Mouse (Mus musculus) telencephalon, adult 2 months (tissue): ENCODE measurements around the gene Tex10.
A peak's percentile ranks its signal among the peaks of the same experiment; 100 is the strongest.

Experiments used
- DNase-seq: peaks from one replicate; pipeline ENCODE4 v3.0.0-alpha.2; 2011; ENCODE audit warnings: low read depth, low spot score

The Tex10 gene

DNA sequence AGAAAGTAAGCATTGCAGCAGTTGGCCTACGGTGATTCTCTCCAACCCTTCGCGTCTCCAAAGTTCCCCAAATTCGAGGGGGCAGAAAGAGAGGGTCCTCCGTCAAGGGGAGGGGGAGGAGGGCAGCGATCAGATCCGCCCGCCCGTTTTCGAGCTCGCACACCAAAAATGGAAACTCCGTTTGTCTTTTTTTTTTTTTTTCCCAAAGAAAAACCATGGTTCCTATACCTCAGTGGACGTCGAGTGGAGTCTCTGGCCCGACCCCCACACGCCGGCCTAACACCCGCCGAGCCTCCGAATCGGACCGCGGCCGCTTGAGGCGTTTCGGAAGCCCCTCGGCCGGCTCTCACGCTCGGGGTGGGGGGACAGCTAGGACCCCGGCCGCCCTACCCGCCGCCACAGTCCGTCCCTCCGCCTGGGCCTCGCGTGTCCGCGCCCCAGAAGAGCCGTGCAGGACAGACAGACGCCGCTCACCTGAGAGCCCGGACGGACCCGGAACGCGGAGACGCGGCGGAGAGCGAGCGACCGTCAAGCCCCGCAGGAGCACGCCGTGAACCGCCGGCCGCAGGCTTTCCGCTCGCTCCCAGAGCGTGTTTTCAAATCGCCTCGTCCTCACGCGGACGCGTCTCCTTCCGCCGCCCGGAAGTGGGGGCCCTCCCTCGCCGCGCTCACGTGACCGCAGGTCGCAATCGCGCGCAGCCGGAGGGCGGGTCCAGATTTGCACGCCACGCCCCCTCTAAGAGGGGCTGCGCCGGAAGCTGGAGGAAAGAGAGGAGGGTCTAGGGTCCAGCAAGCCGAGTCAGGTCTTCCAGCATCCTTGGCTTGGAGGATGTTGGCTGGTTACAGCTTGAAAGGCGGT is at the start of gene Tex10:
Gene Tex10, minus strand, starts transcription at position 668 of the 859 bp plus-strand sequence.
- DNase-seq = peak; percentile 78

DNA sequence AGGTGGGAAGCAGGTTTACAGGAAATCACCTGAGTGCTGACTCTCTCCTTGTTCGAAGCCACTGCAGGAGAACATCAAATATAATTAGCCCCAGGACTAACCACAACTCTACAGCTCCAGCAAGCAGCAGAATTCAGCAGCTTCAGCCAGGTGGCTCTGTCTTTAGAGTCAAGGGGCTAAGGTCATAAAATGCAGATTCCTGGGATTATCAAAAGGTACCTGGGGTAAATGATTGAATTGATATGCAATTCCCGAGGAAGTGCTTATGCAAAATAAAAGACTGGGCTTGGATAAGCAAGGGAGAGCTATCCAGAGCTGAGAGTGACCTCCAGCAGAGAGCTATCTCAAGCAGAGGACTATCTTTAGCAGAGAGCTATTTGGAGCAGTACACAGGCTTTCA is 37.6 kb upstream of the Tex10 start:
- DNase-seq = no peak

DNA sequence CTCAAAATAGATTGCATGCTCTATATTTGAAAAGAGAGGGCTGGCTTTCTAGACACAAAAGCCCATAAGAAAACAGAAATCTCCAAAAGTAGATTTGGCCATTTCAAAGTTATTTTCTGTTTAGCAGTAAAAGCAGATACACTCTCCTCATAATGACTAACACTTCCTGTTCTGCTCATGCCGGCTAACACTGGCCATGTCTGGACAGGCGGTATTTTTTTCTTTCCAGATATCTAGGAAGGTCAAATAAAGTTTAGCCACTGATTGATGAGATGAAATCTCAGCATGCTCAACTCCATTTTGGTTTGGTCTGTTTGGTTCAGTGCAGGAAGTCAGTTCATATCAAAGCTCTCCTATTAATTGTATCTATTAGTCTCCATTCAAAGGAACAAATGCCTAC is 19.3 kb upstream of the Tex10 start:
- no peak for DNase-seq

DNA sequence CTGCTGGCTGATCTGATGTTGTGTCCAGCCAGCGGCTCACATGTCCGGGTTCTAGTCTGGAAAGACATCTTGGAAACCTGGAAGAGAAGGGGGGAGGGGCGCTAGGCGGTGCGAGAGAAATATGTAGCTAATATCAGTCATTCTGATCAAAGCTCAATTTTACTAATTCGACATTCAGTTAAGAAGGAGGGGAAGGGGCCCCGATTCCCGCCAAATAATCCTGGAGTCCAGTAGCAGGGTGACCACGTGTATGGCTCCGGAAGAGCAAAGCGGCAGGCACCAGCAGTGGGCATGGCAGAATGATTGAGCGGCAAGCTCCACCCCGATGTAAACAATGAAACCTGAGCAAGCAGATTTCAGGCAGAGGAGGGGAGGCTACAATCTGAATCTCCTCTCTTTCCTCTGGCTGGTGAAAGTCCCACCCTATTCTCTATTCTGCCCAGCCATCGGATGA is 18.1 kb upstream of the Tex10 start:
- DNase-seq = no peak

DNA sequence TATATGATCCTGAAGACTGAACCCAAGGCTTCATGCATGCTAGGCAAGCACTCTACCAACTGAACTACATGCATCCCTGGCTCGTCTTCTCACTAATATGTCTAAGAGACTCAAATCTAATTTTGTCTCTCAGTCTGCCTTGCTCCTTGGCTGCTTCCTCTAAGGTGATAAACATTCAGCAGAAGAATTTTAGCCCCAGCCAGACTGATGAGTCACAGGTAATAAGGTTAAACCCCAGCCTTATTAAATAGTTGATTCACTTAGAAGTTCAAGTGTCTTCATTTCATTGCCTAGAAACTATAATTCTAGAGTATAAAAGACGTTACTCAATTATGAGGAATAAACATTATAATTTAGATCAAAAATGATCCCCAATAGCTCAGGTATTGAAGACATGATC is 15.7 kb upstream of the Tex10 start:
- DNase-seq = no peak

DNA sequence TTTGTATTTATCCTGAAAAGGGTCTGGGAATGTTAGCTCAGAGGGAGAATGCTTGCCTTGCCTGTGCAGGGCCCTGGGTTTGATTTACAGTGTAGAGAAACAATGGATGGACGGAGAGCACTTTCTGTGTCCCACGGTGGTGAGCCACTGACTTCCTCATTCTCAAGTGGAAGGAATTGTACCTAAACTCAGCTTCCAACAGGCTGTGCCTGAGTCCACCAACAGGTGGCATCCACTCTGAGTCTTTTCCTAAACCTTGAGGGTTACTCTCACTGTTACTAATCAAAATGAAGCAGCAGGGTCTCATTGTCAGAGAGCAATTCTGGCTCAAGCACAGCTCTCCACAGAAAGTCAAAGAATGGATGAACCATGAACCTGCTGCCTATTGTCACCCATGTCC is 8.0 kb upstream of the Tex10 start:
- no peak for DNase-seq

DNA sequence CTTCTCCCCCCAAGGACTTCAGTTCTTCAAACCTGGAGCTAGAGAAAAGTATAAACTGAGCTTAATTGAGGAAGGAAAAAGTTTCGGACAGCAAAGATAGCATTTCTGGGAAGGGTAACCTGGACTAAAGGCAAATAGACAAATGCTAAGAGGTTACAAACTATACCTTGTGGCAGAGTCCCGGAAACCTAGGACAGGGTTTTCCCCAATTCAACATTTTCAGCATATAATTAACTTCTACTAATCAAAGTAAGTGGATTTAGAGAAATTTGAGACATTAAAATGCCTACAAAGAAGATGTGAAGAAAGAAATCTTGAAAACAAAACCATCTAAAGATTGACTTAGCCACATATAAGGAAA is 372 bp upstream of the Tex10 start:
- no peak for DNase-seq

DNA sequence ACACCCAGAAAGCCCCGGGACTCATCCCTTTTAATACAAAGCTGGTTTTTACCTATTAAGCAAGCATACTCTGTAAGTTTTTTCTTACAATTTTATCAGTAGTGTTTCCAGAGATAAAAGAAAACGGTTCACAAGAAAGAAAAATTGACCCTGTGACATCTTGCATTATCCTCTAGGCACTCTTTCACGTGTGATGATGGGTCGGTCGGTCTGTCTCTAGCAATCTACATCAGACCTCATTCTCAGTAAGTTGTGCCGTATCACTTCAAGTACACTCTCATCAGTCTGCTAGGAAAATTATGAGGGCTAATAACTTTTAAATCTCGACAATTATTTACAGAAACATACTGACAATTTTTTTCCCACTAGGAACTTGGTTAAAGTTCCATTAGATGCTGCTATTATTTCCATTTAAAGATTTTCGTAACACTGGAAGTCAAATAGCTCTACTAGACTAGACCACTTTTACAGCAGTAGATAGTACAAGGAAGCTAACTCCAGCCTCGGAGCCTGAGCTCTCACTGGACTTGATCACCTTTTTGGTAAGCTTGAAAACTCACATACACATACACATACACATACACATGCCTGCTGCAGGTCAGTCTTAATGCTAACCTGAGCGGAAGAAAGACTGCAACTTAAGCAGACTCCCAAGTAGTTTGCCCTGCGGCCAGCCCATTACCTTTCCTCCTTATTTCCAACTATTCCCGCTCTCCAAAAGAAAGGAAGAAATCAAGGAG is 1.0 kb downstream of the Tex10 start:
- no peak for DNase-seq

DNA sequence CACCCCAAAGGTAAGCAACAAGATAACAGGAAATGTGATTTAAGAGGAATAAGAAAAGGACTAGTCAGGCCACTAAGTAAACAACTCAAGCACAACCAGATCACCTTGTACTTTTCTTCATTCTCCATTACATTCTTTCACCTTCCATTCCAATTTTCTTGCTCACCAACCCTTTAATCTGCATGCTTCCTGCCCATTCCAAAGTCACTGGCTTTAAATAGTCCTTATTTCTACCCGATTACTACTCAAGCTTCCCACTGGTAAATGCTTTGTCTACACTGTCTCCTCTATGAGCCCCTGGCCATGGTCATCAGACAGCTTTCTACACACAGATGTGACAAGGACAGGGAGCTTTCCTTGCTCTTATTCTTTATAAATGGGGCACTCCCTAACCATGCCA is 2.3 kb downstream of the Tex10 start:
- no peak for DNase-seq

DNA sequence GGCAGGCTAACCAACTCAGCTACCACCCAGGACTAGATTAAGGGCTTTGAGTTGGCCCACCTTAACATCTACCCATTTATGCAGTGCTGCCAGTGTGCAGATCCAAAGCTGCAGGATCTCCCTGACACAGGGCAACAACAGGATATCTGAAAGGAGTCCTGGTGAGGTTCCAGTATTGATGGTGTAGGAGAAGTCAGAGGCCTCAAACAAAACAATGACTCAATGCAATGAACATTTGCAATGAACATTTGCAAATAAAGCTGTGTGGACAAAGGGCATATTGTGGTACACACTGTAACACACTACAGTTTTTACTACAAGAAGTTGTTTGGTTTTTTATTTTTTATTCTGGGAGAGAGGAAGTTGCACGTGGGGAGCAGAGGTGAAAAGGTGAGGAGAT is 12.2 kb downstream of the Tex10 start:
- DNase-seq = no peak

DNA sequence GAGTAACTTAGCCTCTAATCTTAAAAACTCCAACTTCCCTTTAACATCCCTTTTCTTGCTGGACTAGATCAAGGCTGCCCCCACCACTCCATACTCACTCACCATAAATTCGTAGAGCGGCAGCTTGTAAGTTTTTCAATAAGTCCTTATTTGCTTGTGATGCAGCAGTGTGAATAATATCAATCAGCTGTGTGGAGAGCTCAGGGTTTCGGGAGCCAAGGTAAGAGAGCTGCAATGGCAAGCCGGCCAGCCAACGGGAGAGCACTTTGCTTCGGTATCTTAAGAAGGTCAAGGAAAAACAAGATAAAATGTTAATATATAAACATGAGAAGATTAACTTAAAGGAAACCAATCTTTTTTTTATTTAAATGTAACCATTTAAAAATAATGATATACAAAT is 14.8 kb downstream of the Tex10 start:
- DNase-seq = no peak

DNA sequence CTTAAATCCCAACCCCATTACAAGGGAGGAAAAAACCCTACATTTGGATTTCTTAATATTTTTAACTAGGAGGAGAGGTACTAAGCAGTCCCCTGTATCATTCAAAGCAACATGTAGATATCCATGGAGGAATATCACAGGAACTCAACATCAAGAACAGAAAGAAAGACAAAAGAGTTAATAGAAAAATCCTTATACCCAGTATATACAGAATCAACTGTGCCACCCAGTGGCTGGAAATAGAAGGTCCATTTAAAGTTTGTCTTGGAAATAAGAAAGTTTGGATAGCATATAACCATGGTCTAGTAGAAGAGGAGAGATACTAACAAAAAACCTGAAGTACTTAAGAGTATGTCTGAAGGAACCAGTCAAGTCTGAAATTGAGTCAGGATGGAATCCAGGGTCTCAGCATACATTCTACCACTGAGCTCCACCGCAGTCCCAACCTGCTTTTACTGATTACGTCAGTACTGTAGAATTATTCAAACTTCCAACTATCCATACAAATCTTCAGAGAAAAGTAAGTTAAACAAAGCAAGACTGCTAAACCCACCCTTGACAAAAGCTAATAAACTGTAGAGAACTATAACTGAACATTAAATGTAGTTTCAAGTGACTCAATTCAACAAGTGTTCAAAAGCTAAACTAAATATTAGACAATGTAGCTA is 19.0 kb downstream of the Tex10 start:
- peak; percentile 15 for DNase-seq

DNA sequence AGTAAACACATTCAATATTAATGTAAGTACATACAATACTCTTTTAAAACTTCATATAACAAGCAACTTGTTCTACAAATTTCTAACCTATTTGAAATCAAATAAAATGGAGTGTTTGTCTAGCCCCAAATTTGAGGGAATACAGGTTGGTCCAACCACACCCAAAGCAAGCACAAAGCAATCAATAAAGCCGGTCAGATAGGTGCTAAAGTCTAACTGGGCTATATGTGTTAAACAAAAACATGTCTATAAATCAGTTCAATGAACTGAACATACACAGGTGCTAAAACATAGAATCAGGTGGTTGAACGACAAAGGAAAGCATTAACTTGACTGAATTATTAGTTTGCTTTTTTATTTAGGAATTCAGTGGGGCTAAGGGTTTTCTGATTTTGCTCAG is 45.2 kb downstream of the Tex10 start:
- no peak for DNase-seq

DNA sequence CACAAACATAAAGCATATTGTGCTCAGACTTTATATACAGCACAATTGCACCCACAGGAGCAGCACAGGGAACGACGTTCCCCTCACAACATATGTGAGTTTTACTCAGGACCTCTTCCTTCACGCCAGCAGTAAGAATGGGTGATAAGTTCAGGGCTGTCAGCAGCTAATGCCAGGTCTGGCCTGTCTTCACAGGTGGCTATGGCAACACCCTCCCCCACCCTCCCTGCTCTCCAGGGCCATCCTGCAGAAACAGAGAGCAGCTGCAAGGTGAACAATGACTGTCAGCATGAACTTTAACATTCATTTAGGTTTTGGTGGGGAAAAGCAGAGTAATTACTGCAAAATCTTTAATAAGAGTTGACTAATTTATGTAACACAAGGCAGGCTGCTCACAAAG is 45.8 kb downstream of the Tex10 start:
- DNase-seq = no peak

DNA sequence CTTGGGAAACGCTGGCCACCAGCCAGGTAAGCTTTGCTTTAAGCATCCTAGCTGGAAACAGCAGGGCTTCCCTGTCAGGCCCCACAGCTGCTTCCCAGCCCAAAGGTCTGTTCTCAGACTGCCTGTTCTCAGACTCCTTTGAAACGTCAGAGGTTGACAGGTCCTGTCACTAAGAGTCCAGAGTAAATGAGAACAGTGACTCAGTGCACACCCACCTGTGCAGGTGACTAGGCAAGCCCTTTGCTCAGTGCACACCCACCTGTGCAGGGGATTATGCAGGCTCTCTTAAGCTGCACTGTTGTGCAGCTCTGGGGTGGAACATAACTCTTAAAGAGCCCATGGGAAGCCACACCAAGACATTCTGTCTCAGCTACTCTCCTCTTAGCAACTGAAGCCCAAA is 49.5 kb downstream of the Tex10 start:
- no peak for DNase-seq

DNA sequence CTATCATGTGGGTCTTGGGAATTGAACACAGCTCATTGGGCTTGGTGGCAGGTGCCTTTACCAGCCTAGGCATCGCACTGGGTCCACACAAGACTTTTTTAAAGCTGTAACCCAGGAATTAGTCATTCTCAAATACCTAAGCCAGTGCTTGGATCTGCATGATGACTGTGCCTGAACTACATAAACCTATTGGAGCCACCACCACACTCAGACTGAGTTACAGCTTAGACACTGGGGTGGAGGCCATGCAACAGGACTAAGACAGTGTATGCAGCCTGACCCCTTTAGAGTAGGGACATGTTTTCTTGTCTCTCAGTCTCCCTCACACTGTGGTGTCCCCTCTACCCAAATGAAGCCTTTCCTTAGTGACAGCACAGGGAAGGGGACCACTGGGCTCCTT is 50.6 kb downstream of the Tex10 start:
- DNase-seq = no peak

DNA sequence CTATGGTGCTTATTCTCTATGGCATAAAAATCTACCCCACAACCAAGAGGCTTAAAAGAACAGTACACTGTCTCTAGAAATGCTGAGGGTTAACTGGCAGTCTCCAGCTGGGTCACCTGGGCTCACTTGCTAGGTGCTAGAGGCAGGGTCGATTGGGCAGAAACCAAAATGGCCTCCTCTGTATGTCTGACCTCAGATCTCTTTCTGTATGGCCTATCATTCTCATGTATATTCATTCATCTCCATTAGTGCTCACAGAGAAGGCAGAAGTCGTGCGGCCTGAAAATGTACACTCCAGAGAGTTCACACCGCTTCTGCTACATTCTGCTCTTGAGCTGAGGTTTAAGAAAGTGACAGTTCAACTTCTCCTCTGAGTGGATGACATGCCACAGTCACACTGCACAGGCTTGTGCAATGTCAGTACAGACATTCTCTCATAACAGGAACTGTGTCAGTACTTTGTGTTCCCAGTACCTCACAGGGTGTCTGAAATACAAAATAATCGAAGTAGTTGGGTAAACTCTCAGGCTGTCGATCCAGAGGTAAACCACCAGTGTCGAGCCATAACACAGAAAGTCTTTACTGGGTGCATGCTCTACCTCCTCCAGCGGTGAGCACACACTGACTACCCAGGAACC is 54.3 kb downstream of the Tex10 start:
- DNase-seq = no peak

DNA sequence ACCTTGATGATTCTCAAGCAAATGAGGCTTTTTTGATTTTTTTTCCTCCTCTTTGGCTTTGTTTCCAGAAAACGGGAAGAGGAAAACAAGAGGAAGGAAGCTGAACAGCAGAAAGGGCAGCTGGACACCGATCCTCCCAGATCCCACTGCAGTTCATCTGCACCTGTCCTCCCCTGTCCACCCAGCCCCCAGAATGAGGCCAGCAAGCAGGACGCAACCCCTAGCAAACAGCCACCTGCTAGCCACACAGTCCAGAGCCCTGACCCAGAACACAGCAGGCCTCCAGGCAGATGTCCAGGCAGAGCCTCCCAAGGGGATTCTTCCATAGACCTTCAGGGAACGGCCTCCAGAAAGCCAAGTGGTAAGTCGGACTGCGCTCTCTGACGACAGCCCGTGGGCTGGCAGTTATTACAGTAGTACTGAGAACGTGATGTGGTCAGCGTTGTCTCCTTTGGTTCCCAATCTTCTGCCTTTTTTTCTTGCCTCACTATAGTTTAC is 57.4 kb downstream of the Tex10 start:
- no peak for DNase-seq

DNA sequence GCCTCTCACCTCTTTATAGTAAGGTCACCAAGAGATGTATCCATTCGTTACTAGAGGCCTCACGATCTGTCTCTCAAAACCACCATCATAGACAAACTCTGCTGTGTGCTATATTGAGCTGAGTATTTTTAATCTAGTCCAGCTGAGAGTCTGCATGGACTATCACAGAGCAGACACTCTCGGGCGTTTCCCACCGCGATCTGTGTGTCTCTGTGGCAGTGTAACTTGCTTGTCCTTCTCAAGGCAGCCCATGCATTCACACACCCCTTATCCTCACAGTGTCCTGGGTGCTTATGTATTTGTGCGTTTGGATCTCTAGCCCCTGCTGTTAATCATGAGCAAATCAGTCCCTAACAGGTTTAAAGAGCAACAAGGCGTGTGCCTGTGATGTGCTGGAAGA is 59.8 kb downstream of the Tex10 start:
- no peak for DNase-seq

DNA sequence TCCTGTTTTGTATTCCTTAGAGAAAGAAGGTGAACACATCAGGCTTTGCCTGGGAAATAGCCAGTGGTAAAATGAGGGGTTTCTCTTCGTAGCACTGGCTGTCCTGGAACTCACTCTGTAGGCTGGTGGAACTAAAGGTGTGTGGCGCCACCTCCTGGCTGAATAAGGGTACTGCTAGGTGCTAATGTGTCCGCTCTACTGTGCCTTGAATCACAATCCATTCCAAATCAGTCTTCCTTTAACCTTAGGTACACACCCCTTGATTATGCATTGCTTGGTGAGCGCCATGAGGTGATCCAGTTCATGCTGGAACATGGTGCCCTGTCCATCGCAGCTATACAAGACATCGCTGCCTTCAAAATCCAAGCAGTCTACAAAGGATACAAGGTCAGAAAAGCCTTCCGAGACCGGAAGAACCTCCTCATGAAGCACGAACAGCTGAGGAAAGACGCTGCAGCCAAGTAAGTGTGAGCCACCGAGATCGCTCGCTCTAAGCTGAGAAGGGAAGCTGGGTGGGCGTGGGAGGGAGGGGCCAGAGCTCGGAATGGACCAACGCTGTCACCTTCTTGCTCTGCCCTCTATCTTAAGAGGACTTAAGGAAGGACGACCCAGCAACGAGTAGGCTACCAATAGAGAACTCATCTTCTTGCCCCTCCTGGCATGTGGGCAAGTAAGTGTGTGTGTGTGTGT is 65.8 kb downstream of the Tex10 start:
- DNase-seq = no peak
